Mouse (Mus musculus) intestine, embryonic 14.5 days (tissue): ENCODE data around the gene Cd79a. TPM values are rescaled to one million over a fixed set of nuclear protein-coding genes. Genes with fewer than 3 reads are reported as not detected.

Experiments used
- ATAC-seq: fragments of 200-750 bp; cut with Nextera tagmentation; replicated peaks from 2 replicates; pipeline ENCODE4 v1.8.0; 2017; ENCODE audit warnings: low read depth, moderate number of reproducible peaks, moderate TSS enrichment, moderate library complexity; ENCODE audit not compliant: low FRiP score, low TSS enrichment
- DNase-seq: peaks from one replicate; pipeline ENCODE4 v3.0.0-alpha.2; 2018; ENCODE audit warnings: low spot score
- H3K27ac ChIP-seq: fragments of 300-500 bp; sonication (generic); 2 replicates; pipeline ENCODE4 v1.5.1; 2014; ENCODE audit warnings: low read depth, mild to moderate bottlenecking, control low read depth
- H3K27me3 ChIP-seq: fragments of 300-500 bp; sonication (generic); replicated peaks from 2 replicates; pipeline ENCODE4 v1.6.1; 2014; ENCODE audit warnings: low read length, control low read depth; ENCODE audit not compliant: control insufficient read depth, insufficient read depth
- H3K36me3 ChIP-seq: fragments of 300-500 bp; sonication (generic); 2 replicates; pipeline ENCODE4 v1.6.1; 2014; ENCODE audit warnings: low read length, control low read depth; ENCODE audit not compliant: control insufficient read depth, insufficient read depth
- H3K4me1 ChIP-seq: fragments of 300-500 bp; sonication (generic); replicated peaks from 2 replicates; pipeline ENCODE4 v1.6.1; 2014; ENCODE audit warnings: low read length, control low read depth, mixed read lengths; ENCODE audit not compliant: control insufficient read depth, insufficient read depth
- H3K4me2 ChIP-seq: fragments of 300-500 bp; sonication (generic); 2 replicates; pipeline ENCODE4 v1.6.1; 2014; ENCODE audit warnings: low read length
- H3K4me3 ChIP-seq: fragments of 300-500 bp; sonication (generic); 2 replicates; pipeline ENCODE4 v1.5.1; 2014; ENCODE audit warnings: low read depth, low read length, control low read depth, mixed read lengths
- H3K9ac ChIP-seq: fragments of 300-500 bp; sonication (generic); 2 replicates; pipeline ENCODE4 v1.6.1; 2014; ENCODE audit warnings: mild to moderate bottlenecking, low read length
- H3K9me3 ChIP-seq: fragments of 300-500 bp; sonication (generic); 2 replicates; pipeline ENCODE4 v1.6.1; 2016; ENCODE audit warnings: low read length, control low read depth; ENCODE audit not compliant: control insufficient read depth
- WGBS: fragments of 180-500 bp; shearing (Covaris S2); extraction: QIAGEN DNeasy Blood & Tissue Kit; methylation state at CpG from one replicate; pipeline ENCODE4 v1.1.7; 2014; 5-methylcytosine and 5-hydroxymethylcytosine counted together
- polyA plus RNA-seq: library from polyadenylated mRNA; unstranded; fragments of >200 nt; fragmentation: Nextera tagmentation; extraction: Ambion mirVana; gene quantifications from 2 replicates; pipeline ENCODE4 v1.2.1, GENCODE M21; 2014

Cd79a gene
- polyA plus RNA-seq, 1 experiment from 2014 or later: 0.28 TPM

DNA sequence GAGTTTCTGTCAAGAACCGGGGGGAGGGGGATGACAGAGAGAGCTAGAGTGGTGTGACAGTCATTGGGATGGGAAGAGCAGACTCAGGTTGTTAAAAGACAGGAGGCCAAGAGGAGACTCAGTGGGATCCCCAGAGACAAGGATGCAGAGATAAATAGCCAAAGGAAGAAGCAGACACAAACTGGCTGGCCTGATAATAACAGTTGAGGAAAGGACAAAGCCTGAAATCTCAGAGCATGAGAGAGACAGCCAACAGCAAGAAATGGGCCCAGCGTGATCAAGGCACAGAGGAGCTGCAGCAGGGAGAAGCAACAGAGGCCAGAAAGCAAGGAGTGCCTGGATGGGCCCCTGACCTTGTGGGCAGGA lies 5.1 kb downstream of the Cd79a start:
- peak overlapping the region; percentile 70 for H3K4me3 ChIP-seq
- peak overlapping the region; percentile 83 for H3K4me2 ChIP-seq
- H3K4me1 ChIP-seq: peaks cover 27% of the 10 kb centered on the region
- peak overlapping the region; percentile 88 for H3K27ac ChIP-seq
- H3K36me3 ChIP-seq: no peaks in the 10 kb centered on the region
- no peak for DNase-seq
- H3K27me3 ChIP-seq: no peaks in the 10 kb centered on the region
- no peaks in the 10 kb centered on the region for H3K9me3 ChIP-seq
- no peak for ATAC-seq
- peak overlapping the region; percentile 80 for H3K9ac ChIP-seq
- WGBS: 47% methylated on average over 2 of the region's 2 CpGs

- Histone ChIP-seq H3K4me2 (peak within 1 kb of the TSS; percentile 83), H3K9me3 (no peaks in the 10 kb centered on the region), H3K9ac (peak within 1 kb of the TSS; percentile 80), H3K4me3 (peak within 1 kb of the TSS; percentile 70), H3K27me3 (no peaks in the 10 kb centered on the region), H3K4me1 (peaks cover 30% of the 10 kb centered on the region), H3K36me3 (no peaks in the 10 kb centered on the region), H3K27ac (peak within 1 kb of the TSS; percentile 88)
- DNase-seq: peak; percentile 81
- WGBS: 6% methylated on average over 39 of the region's 68 CpGs
- peak; percentile 25; the same call in 1 of the 2 replicates for ATAC-seq
Measured at GRCm38 (mm10) chr7:24902630-24903443, 5.7 kb downstream of the Cd79a start, which contains the start of gene Arhgef1. TSS of gene Arhgef1 (plus strand) at chr7:24902912.

GRCm38 (mm10) chr7:24903444-24903825 lies 6.3 kb downstream of the Cd79a start:
- peak overlapping the region; percentile 88 for H3K27ac ChIP-seq
- peak overlapping the region; percentile 80 for H3K9ac ChIP-seq
- peaks cover 1% of the 10 kb centered on the region; the same call in 1 of the 2 replicates for H3K36me3 ChIP-seq
- no peaks in the 10 kb centered on the region for H3K27me3 ChIP-seq
- peak overlapping the region; percentile 70 for H3K4me3 ChIP-seq
- H3K4me1 ChIP-seq: peaks cover 30% of the 10 kb centered on the region
- 19% methylated on average over 10 of the region's 10 CpGs for WGBS
- H3K4me2 ChIP-seq: peak overlapping the region; percentile 83
- H3K9me3 ChIP-seq: no peaks in the 10 kb centered on the region
- DNase-seq (no peak), ATAC-seq (no peak)

- Histone ChIP-seq H3K27me3 (no peaks in the 10 kb centered on the region), H3K9me3 (no peaks in the 10 kb centered on the region), H3K27ac (peak overlapping the region; percentile 88; the same call in 1 of the 2 replicates), H3K4me3 (peak overlapping the region; percentile 70), H3K36me3 (peaks cover 8% of the 10 kb centered on the region; the same call in 1 of the 2 replicates), H3K4me1 (peaks cover 30% of the 10 kb centered on the region), H3K4me2 (peak overlapping the region; percentile 83), H3K9ac (peak overlapping the region; percentile 71)
- DNase-seq (peak; percentile 95), ATAC-seq (peak; percentile 94)
- WGBS: 1% methylated on average over 29 of the region's 30 CpGs
Measured at GRCm38 (mm10) chr7:24904070-24904483, 6.9 kb downstream of the Cd79a start.

GRCm38 (mm10) chr7:24904936-24905335 lies 7.8 kb downstream of the Cd79a start:
- H3K4me1 ChIP-seq: peaks cover 30% of the 10 kb centered on the region
- no peak overlapping the region for H3K27ac ChIP-seq
- peak overlapping the region; percentile 70 for H3K4me3 ChIP-seq
- ATAC-seq (no peak), DNase-seq (no peak)
- peak overlapping the region; percentile 83 for H3K4me2 ChIP-seq
- no peaks in the 10 kb centered on the region for H3K9me3 ChIP-seq
- 19% methylated on average over 3 of the region's 3 CpGs for WGBS
- H3K27me3 ChIP-seq: no peaks in the 10 kb centered on the region
- peaks cover 15% of the 10 kb centered on the region for H3K36me3 ChIP-seq
- peak overlapping the region; percentile 71 for H3K9ac ChIP-seq

DNA sequence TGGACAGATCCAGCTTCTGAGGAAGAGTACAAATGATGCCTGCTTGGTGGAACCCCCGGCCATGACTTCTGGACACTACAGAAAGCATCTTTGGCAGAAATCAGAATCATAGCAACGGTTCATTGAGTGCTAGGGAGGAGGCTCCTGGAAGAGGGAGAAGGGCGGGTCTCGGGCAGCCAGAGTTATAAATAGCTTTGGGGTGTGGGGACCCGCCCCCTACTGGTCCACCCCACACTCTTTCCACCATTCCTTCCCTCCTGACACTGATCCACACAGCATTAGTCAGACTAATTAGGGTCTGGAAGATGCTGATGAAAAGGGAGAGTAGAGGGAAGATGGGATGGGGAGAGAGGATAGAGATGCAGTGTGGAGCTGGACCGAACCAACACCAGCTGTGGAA lies 9.4 kb downstream of the Cd79a start:
- Histone ChIP-seq H3K36me3 (peaks cover 23% of the 10 kb centered on the region), H3K9me3 (no peaks in the 10 kb centered on the region), H3K27me3 (no peaks in the 10 kb centered on the region), H3K4me1 (peaks cover 30% of the 10 kb centered on the region), H3K9ac (no peak overlapping the region), H3K4me3 (no peak overlapping the region), H3K27ac (no peak overlapping the region), H3K4me2 (peak overlapping the region; percentile 23; the same call in 1 of the 2 replicates)
- ATAC-seq (no peak), DNase-seq (no peak)
- WGBS: 33% methylated on average over 6 of the region's 6 CpGs

- ATAC-seq (peak; percentile 9; the same call in 1 of the 2 replicates), DNase-seq (no peak)
- 25% methylated on average over 13 of the region's 13 CpGs for WGBS
Measured at GRCm38 (mm10) chr7:24907211-24907748, 10.1 kb downstream of the Cd79a start.

DNA sequence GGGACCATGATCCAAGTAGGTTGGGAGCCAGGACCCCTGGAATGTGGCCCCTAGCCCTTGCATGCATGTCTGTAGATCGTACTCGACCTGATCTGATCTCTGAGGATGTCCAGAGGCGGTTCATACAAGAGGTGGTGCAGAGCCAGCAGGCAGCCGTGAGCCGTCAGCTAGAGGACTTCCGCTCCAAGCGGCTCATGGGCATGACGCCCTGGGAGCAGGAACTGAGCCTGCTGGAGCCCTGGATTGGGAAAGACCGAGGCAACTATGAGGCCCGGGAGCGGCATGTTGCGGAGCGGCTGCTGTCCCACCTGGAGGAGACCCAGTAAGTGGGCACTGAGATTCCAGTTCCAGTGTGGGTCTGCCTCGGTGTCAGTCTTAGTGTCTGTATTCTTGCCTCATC lies 15.3 kb downstream of the Cd79a start:
- Histone ChIP-seq H3K4me2 (no peak overlapping the region), H3K27ac (no peak overlapping the region), H3K4me3 (no peak overlapping the region), H3K27me3 (no peaks in the 10 kb centered on the region), H3K4me1 (0 out of 2 replicates have a peak, but pooled peaks cover under 1% of the 10 kb centered on the region), H3K36me3 (peaks cover 48% of the 10 kb centered on the region), H3K9me3 (no peaks in the 10 kb centered on the region), H3K9ac (no peak overlapping the region)
- DNase-seq (no peak), ATAC-seq (no peak)
- WGBS: 92% methylated on average over 14 of the region's 14 CpGs

More at GRCm38 (mm10) chr7:24907211-24907748, 10.1 kb downstream of the Cd79a start:
- H3K4me1 ChIP-seq: peaks cover 26% of the 10 kb centered on the region; the same call in 1 of the 2 replicates
- H3K27me3 ChIP-seq: no peaks in the 10 kb centered on the region
- H3K36me3 ChIP-seq: peaks cover 26% of the 10 kb centered on the region
- H3K27ac ChIP-seq: 0 out of 2 replicates have a peak overlapping the region, but pooled peaks have one; percentile 43
- 0 out of 2 replicates have a peak overlapping the region, but pooled peaks have one; percentile 13 for H3K9ac ChIP-seq
- H3K4me2 ChIP-seq: peak overlapping the region; percentile 23
- no peaks in the 10 kb centered on the region for H3K9me3 ChIP-seq
- H3K4me3 ChIP-seq: 0 out of 2 replicates have a peak overlapping the region, but pooled peaks have one; percentile 1
